Mouse (Mus musculus) testis, adult 2 months (tissue): ENCODE measurements around the gene Myo1d. TPM values are rescaled to one million over a fixed set of nuclear protein-coding genes. Genes with fewer than 3 reads are reported as not detected.

Source experiments
- H3K27ac ChIP-seq: fragments of 200-500 bp; 2 replicates; pipeline ENCODE4 v1.5.1; 2012; ENCODE audit warnings: low read depth, low read length; ENCODE audit not compliant: control insufficient read depth, insufficient read depth
- H3K27me3 ChIP-seq: fragments of 200-500 bp; 2 replicates; pipeline ENCODE4 v1.6.1; 2012; ENCODE audit warnings: mild to moderate bottlenecking, low read length, moderate library complexity; ENCODE audit not compliant: control insufficient read depth, insufficient read depth
- H3K36me3 ChIP-seq: fragments of 200-500 bp; 2 replicates; pipeline ENCODE4 v1.6.1; 2012; ENCODE audit warnings: mild to moderate bottlenecking, low read length; ENCODE audit not compliant: control insufficient read depth, insufficient read depth
- H3K4me1 ChIP-seq: fragments of 200-500 bp; 2 replicates; pipeline ENCODE4 v1.6.1; 2012; ENCODE audit warnings: low read length; ENCODE audit not compliant: control insufficient read depth, insufficient read depth
- H3K4me3 ChIP-seq: fragments of 200-500 bp; 2 replicates; pipeline ENCODE4 v1.5.1; 2012; ENCODE audit warnings: low read depth, mild to moderate bottlenecking, low read length, moderate library complexity, mixed read lengths; ENCODE audit not compliant: control insufficient read depth
- CTCF ChIP-seq: fragments of 200-500 bp; IDR thresholded peaks from 2 replicates; pipeline ENCODE4 v1.5.1; 2012; ENCODE audit warnings: low read depth, mild to moderate bottlenecking, inconsistent platforms, low read length, moderate library complexity; ENCODE audit not compliant: control insufficient read depth, insufficient read depth, insufficient replicate concordance
- POLR2A ChIP-seq: fragments of 200-500 bp; IDR thresholded peaks from 2 replicates; pipeline ENCODE4 v1.6.1; 2012; ENCODE audit warnings: low read depth, mild to moderate bottlenecking, inconsistent platforms, low read length, moderate library complexity; ENCODE audit not compliant: control insufficient read depth
- polyA plus RNA-seq: library from polyadenylated mRNA; depleted of rRNA; stranded (reverse); fragments of >200 nt; gene quantifications from 2 replicates; pipeline ENCODE4 v1.2.3, GENCODE M21; 2012

The Myo1d gene
- polyA plus RNA-seq, 1 experiment = 4.6 TPM

GRCm38 (mm10) chr11:80518421-80519367 lies 261.1 kb downstream of the Myo1d start:
- Histone ChIP-seq H3K4me1 (no peaks in the 10 kb centered on the region), H3K4me3 (no peak overlapping the region), H3K27ac (no peak overlapping the region), H3K27me3 (no peaks in the 10 kb centered on the region), H3K36me3 (no peaks in the 10 kb centered on the region)
- no peak for TF ChIP-seq CTCF
- TF ChIP-seq POLR2A = no peak

- no peaks in the 10 kb centered on the region for H3K27me3 ChIP-seq
- no peaks in the 10 kb centered on the region for H3K4me1 ChIP-seq
- no peak overlapping the region for H3K4me3 ChIP-seq
- no peak for TF ChIP-seq POLR2A
- no peak for TF ChIP-seq CTCF
- no peak overlapping the region for H3K27ac ChIP-seq
- H3K36me3 ChIP-seq = no peaks in the 10 kb centered on the region
Observed at GRCm38 (mm10) chr11:80515895-80516294, 263.9 kb downstream of the Myo1d start.

- Histone ChIP-seq H3K36me3 (no peaks in the 10 kb centered on the region), H3K27me3 (no peaks in the 10 kb centered on the region), H3K4me1 (no peaks in the 10 kb centered on the region), H3K27ac (no peak overlapping the region), H3K4me3 (no peak overlapping the region)
- TF ChIP-seq CTCF = no peak
- no peak for TF ChIP-seq POLR2A
Observed at GRCm38 (mm10) chr11:80515346-80515745, 264.5 kb downstream of the Myo1d start.

GRCm38 (mm10) chr11:80513796-80514195 lies 266.0 kb downstream of the Myo1d start:
- no peak overlapping the region for H3K4me3 ChIP-seq
- TF ChIP-seq CTCF (no peak), POLR2A (no peak)
- H3K27me3 ChIP-seq = no peaks in the 10 kb centered on the region
- no peaks in the 10 kb centered on the region for H3K36me3 ChIP-seq
- no peaks in the 10 kb centered on the region for H3K4me1 ChIP-seq
- H3K27ac ChIP-seq = no peak overlapping the region

GRCm38 (mm10) chr11:80512313-80513056 lies 267.3 kb downstream of the Myo1d start:
- H3K27me3 ChIP-seq = no peaks in the 10 kb centered on the region
- no peak overlapping the region for H3K27ac ChIP-seq
- TF ChIP-seq CTCF (no peak), POLR2A (no peak)
- no peak overlapping the region for H3K4me3 ChIP-seq
- H3K36me3 ChIP-seq = no peaks in the 10 kb centered on the region
- no peaks in the 10 kb centered on the region for H3K4me1 ChIP-seq

- H3K4me1 ChIP-seq = no peaks in the 10 kb centered on the region
- H3K27me3 ChIP-seq = no peaks in the 10 kb centered on the region
- no peak overlapping the region for H3K27ac ChIP-seq
- peak overlapping the region; percentile 36 for H3K4me3 ChIP-seq
- H3K36me3 ChIP-seq = no peaks in the 10 kb centered on the region
- TF ChIP-seq POLR2A (no peak), CTCF (no peak)
Observed at GRCm38 (mm10) chr11:80510124-80510523, 269.7 kb downstream of the Myo1d start.

- Histone ChIP-seq H3K27ac (no peak overlapping the region), H3K36me3 (no peaks in the 10 kb centered on the region)
Observed at GRCm38 (mm10) chr11:80509176-80509506, 270.7 kb downstream of the Myo1d start.

More at GRCm38 (mm10) chr11:80509176-80509506, 270.7 kb downstream of the Myo1d start:
- TF ChIP-seq POLR2A (peak; percentile 56; the same call in 1 of the 2 replicates), CTCF (no peak)
- Histone ChIP-seq H3K4me1 (no peaks in the 10 kb centered on the region), H3K4me3 (peak overlapping the region; percentile 64), H3K27me3 (no peaks in the 10 kb centered on the region)
